Mouse (Mus musculus) stomach, postnatal 0 days (tissue): ENCODE data around the gene Cdk8. TPM values are rescaled to one million over a fixed set of nuclear protein-coding genes. Genes with fewer than 3 reads are reported as not detected.

Experiments
- ATAC-seq: fragments of 200-750 bp; cut with Nextera tagmentation; 2 replicates; pipeline ENCODE4 v1.8.0; 2017; ENCODE audit not compliant: low FRiP score, low TSS enrichment
- DNase-seq: peaks from one replicate; pipeline ENCODE4 v3.0.0-alpha.2; 2016; ENCODE audit warnings: low spot score
- H3K27ac ChIP-seq: fragments of 300-500 bp; sonication (generic); replicated peaks from 2 replicates; pipeline ENCODE4 v1.5.1; 2014; ENCODE audit warnings: mild to moderate bottlenecking, control low read depth
- H3K27me3 ChIP-seq: fragments of 300-500 bp; sonication (generic); 2 replicates; pipeline ENCODE4 v1.6.1; 2014; ENCODE audit warnings: low read length; ENCODE audit not compliant: control insufficient read depth, insufficient read depth
- H3K36me3 ChIP-seq: fragments of 300-500 bp; sonication (generic); 2 replicates; pipeline ENCODE4 v1.6.1; 2014; ENCODE audit warnings: low read length, mixed read lengths; ENCODE audit not compliant: control insufficient read depth, insufficient read depth
- H3K4me1 ChIP-seq: fragments of 300-500 bp; sonication (generic); replicated peaks from 2 replicates; pipeline ENCODE4 v1.6.1; 2014; ENCODE audit warnings: antibody characterized with exemption; ENCODE audit not compliant: control insufficient read depth, insufficient read depth
- H3K4me2 ChIP-seq: fragments of 300-500 bp; sonication (generic); replicated peaks from 2 replicates; pipeline ENCODE4 v1.6.1; 2014; ENCODE audit warnings: low read depth, mild to moderate bottlenecking, control low read depth, moderate library complexity
- H3K4me3 ChIP-seq: fragments of 300-500 bp; sonication (generic); 2 replicates; pipeline ENCODE4 v1.5.1; 2014; ENCODE audit warnings: low read depth, low read length, control low read depth
- H3K9ac ChIP-seq: fragments of 300-500 bp; sonication (generic); 2 replicates; pipeline ENCODE4 v1.6.1; 2014; ENCODE audit warnings: mild to moderate bottlenecking, low read length, control low read depth, mixed read lengths
- H3K9me3 ChIP-seq: fragments of 300-500 bp; sonication (generic); 2 replicates; pipeline ENCODE4 v1.6.1; 2016; ENCODE audit warnings: low read length; ENCODE audit not compliant: control insufficient read depth
- CTCF ChIP-seq: IDR thresholded peaks from 2 replicates; pipeline ENCODE4 v1.5.1; 2016; ENCODE audit warnings: antibody characterized with exemption, low read depth, mild to moderate bottlenecking, moderate library complexity
- EP300 ChIP-seq: optimal IDR thresholded peaks from 2 replicates; pipeline ENCODE3; 2016; ENCODE audit warnings: antibody characterized with exemption
- WGBS: fragments of 180-500 bp; shearing (Covaris S2); extraction: QIAGEN DNeasy Blood & Tissue Kit; methylation state at CpG from one replicate; pipeline ENCODE4 v1.1.7; 2014; 5-methylcytosine and 5-hydroxymethylcytosine counted together
- polyA plus RNA-seq: library from polyadenylated mRNA; unstranded; fragments of >200 nt; fragmentation: Nextera tagmentation; extraction: Ambion mirVana; gene quantifications from 2 replicates; pipeline ENCODE4 v1.2.1, GENCODE M21; 2015

The Cdk8 gene
- polyA plus RNA-seq, 1 experiment from 2014 or later = 12.2 TPM

GRCm38 (mm10) chr5:146332541-146332940, 101.5 kb downstream of the Cdk8 start:
- ATAC-seq (no peak), DNase-seq (no peak)
- no peaks in the 10 kb centered on the region for H3K4me1 ChIP-seq
- no peak overlapping the region for H3K4me2 ChIP-seq
- TF ChIP-seq CTCF (no peak), EP300 (no peak)
- no peaks in the 10 kb centered on the region for H3K27me3 ChIP-seq
- WGBS = 72% methylated on average over 7 of the region's 7 CpGs
- H3K9me3 ChIP-seq = no peaks in the 10 kb centered on the region
- no peak overlapping the region for H3K27ac ChIP-seq
- H3K9ac ChIP-seq = no peak overlapping the region
- H3K36me3 ChIP-seq = no peaks in the 10 kb centered on the region
- H3K4me3 ChIP-seq = no peak overlapping the region

GRCm38 (mm10) chr5:146334410-146334809, 103.4 kb downstream of the Cdk8 start:
- Histone ChIP-seq H3K4me3 (no peak overlapping the region), H3K27me3 (no peaks in the 10 kb centered on the region), H3K9ac (no peak overlapping the region), H3K27ac (no peak overlapping the region), H3K9me3 (no peaks in the 10 kb centered on the region), H3K4me1 (no peaks in the 10 kb centered on the region), H3K36me3 (no peaks in the 10 kb centered on the region), H3K4me2 (no peak overlapping the region)
- WGBS = 68% methylated on average over 1 of the region's 1 CpGs
- DNase-seq = no peak
- no peak; the same call in 1 of the 2 replicates for ATAC-seq
- TF ChIP-seq CTCF (no peak), EP300 (no peak)

- Histone ChIP-seq H3K9ac (no peak overlapping the region), H3K4me3 (no peak overlapping the region), H3K27ac (no peak overlapping the region), H3K4me2 (no peak overlapping the region), H3K27me3 (no peaks in the 10 kb centered on the region), H3K9me3 (no peaks in the 10 kb centered on the region), H3K4me1 (no peaks in the 10 kb centered on the region), H3K36me3 (no peaks in the 10 kb centered on the region)
- 49% methylated on average over 9 of the region's 9 CpGs for WGBS
- DNase-seq (peak; percentile 7), ATAC-seq (no peak)
- TF ChIP-seq CTCF = no peak
- no peak for TF ChIP-seq EP300
Observed at GRCm38 (mm10) chr5:146338064-146338463, 107.0 kb downstream of the Cdk8 start.

- no peak overlapping the region for H3K9ac ChIP-seq
- H3K4me1 ChIP-seq = no peaks in the 10 kb centered on the region
- H3K27me3 ChIP-seq = no peaks in the 10 kb centered on the region
- DNase-seq (no peak), ATAC-seq (no peak)
- no peaks in the 10 kb centered on the region for H3K36me3 ChIP-seq
- WGBS = 61% methylated on average over 4 of the region's 4 CpGs
- H3K4me2 ChIP-seq = no peak overlapping the region
- no peak for TF ChIP-seq CTCF
- no peak for TF ChIP-seq EP300
- H3K9me3 ChIP-seq = no peaks in the 10 kb centered on the region
- no peak overlapping the region for H3K27ac ChIP-seq
- no peak overlapping the region for H3K4me3 ChIP-seq
Observed at GRCm38 (mm10) chr5:146340037-146340436, 109.0 kb downstream of the Cdk8 start.

- H3K4me1 ChIP-seq = no peaks in the 10 kb centered on the region
- H3K27me3 ChIP-seq = no peaks in the 10 kb centered on the region
- no peaks in the 10 kb centered on the region for H3K36me3 ChIP-seq
- TF ChIP-seq CTCF (no peak), EP300 (no peak)
- DNase-seq (no peak), ATAC-seq (no peak)
- H3K27ac ChIP-seq = no peak overlapping the region
- H3K4me3 ChIP-seq = no peak overlapping the region
- no peaks in the 10 kb centered on the region for H3K9me3 ChIP-seq
- H3K4me2 ChIP-seq = no peak overlapping the region
- WGBS = 90% methylated on average over 12 of the region's 12 CpGs
- H3K9ac ChIP-seq = no peak overlapping the region
Observed at GRCm38 (mm10) chr5:146344911-146345686, 114.1 kb downstream of the Cdk8 start.

GRCm38 (mm10) chr5:146347081-146347480, 116.1 kb downstream of the Cdk8 start:
- H3K27me3 ChIP-seq = no peaks in the 10 kb centered on the region
- H3K4me3 ChIP-seq = no peak overlapping the region
- no peak for DNase-seq
- no peak overlapping the region for H3K27ac ChIP-seq
- no peak overlapping the region for H3K9ac ChIP-seq
- no peaks in the 10 kb centered on the region for H3K36me3 ChIP-seq
- ATAC-seq = no peak
- WGBS = 77% methylated on average over 6 of the region's 6 CpGs
- TF ChIP-seq CTCF = no peak
- no peak for TF ChIP-seq EP300
- H3K4me2 ChIP-seq = no peak overlapping the region
- H3K4me1 ChIP-seq = no peaks in the 10 kb centered on the region
- H3K9me3 ChIP-seq = no peaks in the 10 kb centered on the region
